In the genomic region with DNA sequence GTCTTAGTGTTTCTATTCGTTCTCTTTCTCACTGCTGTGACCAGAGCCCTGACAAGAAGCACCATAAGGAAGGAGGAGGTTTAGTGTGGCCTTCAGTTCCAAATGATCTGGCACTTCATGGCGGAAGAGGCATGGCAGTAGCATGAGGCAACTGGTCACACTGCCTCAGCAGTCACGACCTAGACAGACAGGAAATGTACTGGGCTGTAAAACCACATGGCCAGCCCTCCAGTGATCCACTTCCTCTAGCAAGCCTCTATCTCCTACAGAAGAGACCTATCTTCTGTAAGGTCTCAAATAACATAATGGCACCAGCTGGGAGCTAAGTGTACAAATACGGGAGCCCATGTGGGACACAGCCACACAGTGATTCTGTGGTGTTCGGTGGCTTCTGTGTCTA, we compare ENCODE assay signal across 1 mouse cellular context.
TF ChIP-seq lines count a peak whose summit lies in the region.

No protein-coding gene starts in this region.

TF ChIP-seq in MEL, 35 proteins besides CTCF, POLR2A, EP300 and RAD21:
- TF ChIP-seq ELF1 (IDR thresholded peaks at IDR 0.05; ENCODE audit: low read depth, low read length) (no peak), MEF2A (IDR thresholded peaks at IDR 0.05; ENCODE audit: extremely low read depth, insufficient replicate concordance, low read depth, low read length, poor library complexity, severe bottlenecking) (no peak), ZKSCAN1 (IDR thresholded peaks at IDR 0.05; ENCODE audit: low read depth, low read length) (no peak), E2F4 (IDR thresholded peaks at IDR 0.05; ENCODE audit: borderline replicate concordance, low read depth, low read length) (no peak), USF1 (IDR thresholded peaks at IDR 0.05; ENCODE audit: low read depth, low read length) (peak; percentile 41; the same call in 1 of the 2 replicates), MYC (IDR thresholded peaks at IDR 0.05; ENCODE audit: low read depth, low read length) (no peak), ETS1 (IDR thresholded peaks at IDR 0.05; ENCODE audit: low read depth, low read length) (0 out of 2 replicates have a peak, but pooled peaks have one; percentile 21), SMC3 (IDR thresholded peaks at IDR 0.05; ENCODE audit: low read depth, low read length) (no peak), TAL1 (IDR thresholded peaks at IDR 0.05; ENCODE audit: low read length) (no peak), MAX (IDR thresholded peaks at IDR 0.05; ENCODE audit: low read length) (peak; percentile 55), TBP (IDR thresholded peaks at IDR 0.05; ENCODE audit: low read depth, low read length) (no peak)
